Mouse (Mus musculus) midbrain, embryonic 13.5 days (tissue): Measurements from ENCODE around the gene Crhbp. TPM values are rescaled to one million over a fixed set of nuclear protein-coding genes. Genes with fewer than 3 reads are reported as not detected.
A peak's percentile ranks its signal among the peaks of the same experiment; 100 is the strongest.

Experiments
- ATAC-seq: fragments of 200-750 bp; cut with Nextera tagmentation; 2 replicates; pipeline ENCODE4 v1.8.0; 2017; ENCODE audit warnings: mild to moderate bottlenecking, moderate TSS enrichment, moderate library complexity
- H3K27ac ChIP-seq: fragments of 300-500 bp; sonication (generic); 2 replicates; pipeline ENCODE4 v1.5.1; 2015; ENCODE audit warnings: inconsistent platforms, mild to moderate bottlenecking, moderate library complexity
- H3K27me3 ChIP-seq: fragments of 300-500 bp; sonication (generic); 2 replicates; pipeline ENCODE4 v1.6.1; 2015; ENCODE audit warnings: mild to moderate bottlenecking, inconsistent platforms
- H3K36me3 ChIP-seq: fragments of 300-500 bp; sonication (generic); 2 replicates; pipeline ENCODE4 v1.6.1; 2015; ENCODE audit warnings: mild to moderate bottlenecking, inconsistent platforms
- H3K4me1 ChIP-seq: fragments of 300-500 bp; sonication (generic); replicated peaks from 2 replicates; pipeline ENCODE4 v1.6.1; 2015; ENCODE audit warnings: inconsistent platforms
- H3K4me2 ChIP-seq: fragments of 300-500 bp; sonication (generic); replicated peaks from 2 replicates; pipeline ENCODE4 v1.6.1; 2015; ENCODE audit warnings: moderate library complexity, mild to moderate bottlenecking, inconsistent platforms
- H3K4me3 ChIP-seq: fragments of 300-500 bp; sonication (generic); replicated peaks from 2 replicates; pipeline ENCODE4 v1.5.1; 2015; ENCODE audit warnings: mild to moderate bottlenecking, inconsistent platforms
- H3K9ac ChIP-seq: fragments of 300-500 bp; sonication (generic); replicated peaks from 2 replicates; pipeline ENCODE4 v1.6.1; 2015; ENCODE audit warnings: mild to moderate bottlenecking, inconsistent platforms
- H3K9me3 ChIP-seq: fragments of 300-500 bp; sonication (generic); 2 replicates; pipeline ENCODE4 v1.6.1; 2016; ENCODE audit warnings: mild to moderate bottlenecking, inconsistent platforms
- WGBS: fragments of 180-500 bp; shearing (Covaris S2); methylation state at CpG from one replicate; pipeline ENCODE4 v1.1.7; 2015; 5-methylcytosine and 5-hydroxymethylcytosine counted together
- polyA plus RNA-seq: library from polyadenylated mRNA; unstranded; fragments of >200 nt; fragmentation: Nextera tagmentation; extraction: Ambion mirVana; gene quantifications from 2 replicates; pipeline ENCODE4 v1.2.1, GENCODE M21; 2015

Crhbp gene
- polyA plus RNA-seq, 1 experiment from 2014 or later = 1.9 TPM

DNA sequence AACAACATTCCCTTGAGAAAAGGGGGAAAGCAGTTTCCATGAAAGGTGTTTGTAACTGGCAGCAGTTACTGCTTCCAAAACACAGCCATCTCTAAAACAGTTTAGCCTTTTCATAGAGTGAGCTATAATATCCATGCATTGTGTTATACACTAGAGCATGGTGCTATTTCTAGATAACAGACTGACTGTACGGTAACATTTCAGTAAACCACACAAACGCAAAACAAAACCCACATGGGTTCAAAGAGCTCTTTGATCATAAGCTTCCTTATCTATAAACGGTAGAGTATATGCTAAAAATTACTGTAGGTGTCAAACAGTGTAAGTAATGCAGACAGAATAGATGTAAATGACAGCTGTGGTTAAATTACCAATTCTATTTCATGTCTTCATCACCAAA, 5.0 kb upstream of the Crhbp start:
- Histone ChIP-seq H3K36me3 (no peaks in the 10 kb centered on the region), H3K9ac (no peak overlapping the region), H3K27me3 (peaks cover 10% of the 10 kb centered on the region), H3K4me2 (no peak overlapping the region), H3K27ac (no peak overlapping the region), H3K9me3 (no peaks in the 10 kb centered on the region), H3K4me1 (peaks cover under 1% of the 10 kb centered on the region; the same call in 1 of the 2 replicates), H3K4me3 (no peak overlapping the region)
- WGBS = 88% methylated on average over 3 of the region's 3 CpGs
- no peak for ATAC-seq

DNA sequence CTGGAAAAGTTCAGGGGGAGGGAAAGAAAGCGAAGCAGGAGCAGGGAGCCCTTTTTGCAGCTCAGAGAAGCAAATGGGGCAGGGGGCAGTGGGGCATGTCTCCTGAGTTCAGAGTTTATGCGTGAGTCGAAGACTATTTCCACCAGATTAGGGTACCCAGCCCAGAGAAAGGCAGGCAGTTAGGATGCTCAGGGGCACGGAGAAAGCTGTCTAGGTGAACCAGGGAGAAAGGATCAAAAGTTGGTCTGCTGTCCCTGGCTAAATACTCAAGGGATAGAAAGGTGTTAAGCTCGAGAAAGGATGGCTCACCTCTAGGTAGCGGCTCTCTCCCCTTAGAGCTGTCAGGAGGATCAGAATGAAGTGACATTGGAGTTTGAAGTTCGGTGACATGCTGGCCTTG, 433 bp downstream of the Crhbp start:
- peak overlapping the region; percentile 63; the same call in 1 of the 2 replicates for H3K9ac ChIP-seq
- H3K4me2 ChIP-seq = peak overlapping the region; percentile 85
- WGBS = 8% methylated on average over 7 of the region's 7 CpGs
- no peaks in the 10 kb centered on the region for H3K9me3 ChIP-seq
- no peak for ATAC-seq
- peaks cover 28% of the 10 kb centered on the region for H3K27me3 ChIP-seq
- no peak overlapping the region for H3K27ac ChIP-seq
- peaks cover 19% of the 10 kb centered on the region for H3K4me1 ChIP-seq
- peak overlapping the region; percentile 49 for H3K4me3 ChIP-seq
- H3K36me3 ChIP-seq = no peaks in the 10 kb centered on the region

DNA sequence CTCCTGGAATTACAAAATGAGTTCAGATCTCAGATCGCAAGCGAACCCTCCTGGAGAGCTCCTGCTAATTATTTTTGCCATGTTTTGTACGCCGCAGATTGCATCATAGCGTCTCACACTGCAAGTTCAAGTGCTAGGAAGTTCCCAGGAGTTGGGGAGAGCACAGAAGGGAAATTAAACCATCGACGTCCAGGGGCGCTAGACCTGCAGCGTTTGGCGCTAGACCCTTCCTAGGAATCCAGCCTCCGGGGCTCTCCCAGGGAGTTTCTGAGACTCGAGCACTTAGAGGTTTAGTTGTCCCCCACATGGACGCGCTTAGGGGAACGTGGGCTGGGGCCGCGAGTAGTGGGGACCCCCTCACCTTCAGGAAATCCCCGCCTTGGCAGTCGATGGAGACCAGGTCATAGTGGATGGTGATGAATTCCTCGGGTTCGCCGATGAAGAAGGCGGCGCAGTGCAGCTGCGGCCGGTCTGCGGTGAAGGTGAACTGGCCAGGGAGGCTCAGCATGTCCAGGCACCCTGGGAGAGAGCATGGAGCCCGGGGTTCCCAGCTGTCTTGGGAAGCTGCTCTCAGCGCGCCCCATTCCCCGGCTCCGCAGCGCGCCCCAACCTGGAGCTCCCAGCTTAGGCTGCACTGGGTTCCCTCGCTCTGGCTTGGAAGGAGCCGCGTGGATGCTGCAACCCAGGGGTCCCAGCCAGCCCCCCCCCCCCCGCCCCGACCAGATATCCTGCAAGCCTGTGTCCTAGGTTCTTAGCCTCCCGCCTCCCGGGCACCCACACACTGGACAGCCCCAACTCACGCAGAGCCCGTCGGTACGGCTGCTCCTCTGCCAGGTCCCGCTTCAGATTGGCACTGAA, 1.1 kb downstream of the Crhbp start:
- no peaks in the 10 kb centered on the region for H3K36me3 ChIP-seq
- H3K9me3 ChIP-seq = no peaks in the 10 kb centered on the region
- H3K4me1 ChIP-seq = peaks cover 19% of the 10 kb centered on the region
- peak; percentile 83 for ATAC-seq
- H3K9ac ChIP-seq = peak overlapping the region; percentile 63
- peaks cover 28% of the 10 kb centered on the region for H3K27me3 ChIP-seq
- no peak overlapping the region for H3K27ac ChIP-seq
- peak overlapping the region; percentile 49 for H3K4me3 ChIP-seq
- WGBS = under 1% methylated on average over 46 of the region's 46 CpGs
- peak overlapping the region; percentile 85 for H3K4me2 ChIP-seq

DNA sequence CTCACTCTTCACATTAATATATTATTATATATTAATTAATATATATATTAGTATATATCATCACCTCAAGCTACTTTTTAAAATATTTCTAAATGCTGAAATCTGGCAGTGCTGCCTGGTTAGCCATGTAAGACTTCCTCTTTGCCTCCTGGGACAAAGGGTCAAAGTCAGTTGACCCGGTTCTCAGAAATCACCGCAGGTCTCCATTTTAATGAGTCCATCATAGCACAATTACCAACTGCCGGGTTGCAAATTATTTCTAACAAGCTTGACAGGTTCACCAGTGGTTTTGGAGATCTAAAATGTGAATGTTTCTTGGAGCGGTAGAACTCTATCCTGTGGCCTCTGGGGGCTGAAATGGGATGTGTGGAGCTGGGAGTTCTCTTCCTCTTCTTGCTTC, 1.8 kb downstream of the Crhbp start:
- H3K9ac ChIP-seq = no peak overlapping the region
- H3K4me3 ChIP-seq = peak overlapping the region; percentile 49; the same call in 1 of the 2 replicates
- peaks cover 19% of the 10 kb centered on the region for H3K4me1 ChIP-seq
- WGBS = 20% methylated on average over 4 of the region's 4 CpGs
- no peaks in the 10 kb centered on the region for H3K9me3 ChIP-seq
- H3K27ac ChIP-seq = no peak overlapping the region
- H3K4me2 ChIP-seq = peak overlapping the region; percentile 85
- no peak for ATAC-seq
- no peaks in the 10 kb centered on the region for H3K36me3 ChIP-seq
- peaks cover 28% of the 10 kb centered on the region for H3K27me3 ChIP-seq

DNA sequence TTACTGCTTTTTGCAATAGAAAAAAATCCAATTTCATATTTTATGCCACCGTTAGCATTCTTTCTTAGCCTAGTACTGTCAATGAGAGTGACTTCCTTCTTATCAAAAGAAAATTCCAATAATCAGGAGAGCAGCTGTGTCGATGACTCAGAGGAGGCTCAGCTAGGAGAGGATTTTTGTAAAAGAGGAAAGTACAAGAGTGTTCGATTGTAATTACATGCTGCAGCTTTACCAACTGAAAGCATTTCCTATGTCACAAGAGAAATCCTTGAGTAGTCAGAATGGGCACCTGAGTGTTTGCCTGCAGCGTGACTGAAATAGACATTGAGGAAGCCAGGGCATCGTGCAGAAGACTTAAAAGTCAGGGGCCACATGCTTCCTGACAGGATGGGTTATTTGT, 5.2 kb downstream of the Crhbp start:
- WGBS = 88% methylated on average over 5 of the region's 5 CpGs
- Histone ChIP-seq H3K9ac (no peak overlapping the region), H3K9me3 (no peaks in the 10 kb centered on the region), H3K4me3 (no peak overlapping the region), H3K4me2 (no peak overlapping the region), H3K27me3 (peaks cover 17% of the 10 kb centered on the region), H3K4me1 (peaks cover 17% of the 10 kb centered on the region), H3K27ac (no peak overlapping the region), H3K36me3 (no peaks in the 10 kb centered on the region)
- ATAC-seq = no peak

DNA sequence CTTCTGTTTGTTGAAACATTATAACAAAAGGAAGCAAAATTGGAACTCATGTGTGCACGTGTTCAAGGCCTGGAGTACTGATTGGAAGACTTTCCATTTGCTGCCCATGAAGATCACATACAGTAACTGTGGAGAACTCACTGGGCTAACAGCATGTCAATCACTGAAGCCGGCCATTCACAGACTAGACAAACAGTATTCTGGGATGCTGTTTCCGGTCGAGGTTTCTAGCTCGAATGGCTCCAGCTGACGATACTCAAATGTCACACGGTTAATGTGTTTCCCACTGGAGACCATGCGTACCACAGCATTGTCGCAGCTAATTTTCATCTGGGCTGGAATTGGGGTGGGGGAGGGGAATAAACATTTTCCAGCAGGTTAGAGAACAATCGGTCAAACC, 13.0 kb downstream of the Crhbp start:
- Histone ChIP-seq H3K4me3 (no peak overlapping the region), H3K4me2 (no peak overlapping the region), H3K36me3 (no peaks in the 10 kb centered on the region), H3K9me3 (no peaks in the 10 kb centered on the region), H3K27ac (no peak overlapping the region), H3K4me1 (peaks cover 3% of the 10 kb centered on the region; the same call in 1 of the 2 replicates), H3K9ac (no peak overlapping the region), H3K27me3 (no peaks in the 10 kb centered on the region)
- WGBS = 77% methylated on average over 10 of the region's 10 CpGs
- ATAC-seq = 0 out of 2 replicates have a peak, but pooled peaks have one; percentile 17

DNA sequence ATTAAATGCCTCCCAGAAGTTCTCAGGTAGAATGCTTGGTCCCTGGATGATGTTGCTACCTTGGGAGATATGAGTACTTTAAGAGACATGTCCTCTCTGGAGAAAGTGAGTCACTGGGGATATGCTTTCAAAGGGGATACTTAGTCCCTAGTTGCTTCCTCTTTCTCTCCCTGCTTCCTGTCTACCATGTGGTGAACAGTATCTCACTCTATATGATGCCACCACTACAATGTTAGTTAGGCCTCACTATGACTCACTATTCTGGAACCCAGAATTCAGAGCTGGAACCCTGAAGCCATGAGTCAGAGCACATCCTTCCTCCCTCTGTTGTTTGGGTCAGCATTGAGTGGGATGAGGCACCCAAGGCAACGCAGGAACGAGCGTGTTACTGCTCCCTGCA, 17.2 kb downstream of the Crhbp start:
- no peak overlapping the region for H3K9ac ChIP-seq
- H3K36me3 ChIP-seq = no peaks in the 10 kb centered on the region
- H3K4me3 ChIP-seq = no peak overlapping the region
- H3K4me1 ChIP-seq = peaks cover 3% of the 10 kb centered on the region
- 86% methylated on average over 3 of the region's 3 CpGs for WGBS
- no peak overlapping the region for H3K4me2 ChIP-seq
- no peak overlapping the region for H3K27ac ChIP-seq
- no peaks in the 10 kb centered on the region for H3K9me3 ChIP-seq
- no peak for ATAC-seq
- H3K27me3 ChIP-seq = no peaks in the 10 kb centered on the region

DNA sequence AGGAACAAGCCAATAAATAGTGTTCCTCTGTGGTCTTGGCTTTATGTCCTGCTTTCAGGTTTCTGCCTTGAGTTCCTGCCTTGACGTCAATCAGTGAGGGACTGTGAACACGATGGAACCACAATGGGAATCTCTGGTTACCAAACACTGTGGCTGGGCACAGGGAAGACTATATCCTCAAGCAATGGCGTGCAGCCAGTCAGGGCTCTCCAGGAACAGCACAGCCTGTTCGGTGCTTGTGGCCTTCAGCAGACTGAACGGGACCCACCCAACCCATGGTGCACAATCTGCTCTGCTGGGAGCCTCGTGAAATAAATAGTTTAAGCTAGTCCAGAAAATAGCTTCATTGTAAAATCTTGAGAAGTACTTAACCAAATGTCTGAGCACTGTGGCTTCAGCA, 18.3 kb downstream of the Crhbp start:
- 87% methylated on average over 6 of the region's 6 CpGs for WGBS
- no peaks in the 10 kb centered on the region for H3K27me3 ChIP-seq
- peaks cover 3% of the 10 kb centered on the region for H3K4me1 ChIP-seq
- H3K9me3 ChIP-seq = no peaks in the 10 kb centered on the region
- no peak overlapping the region for H3K4me2 ChIP-seq
- no peak overlapping the region for H3K27ac ChIP-seq
- no peak for ATAC-seq
- H3K9ac ChIP-seq = no peak overlapping the region
- no peak overlapping the region for H3K4me3 ChIP-seq
- H3K36me3 ChIP-seq = no peaks in the 10 kb centered on the region

DNA sequence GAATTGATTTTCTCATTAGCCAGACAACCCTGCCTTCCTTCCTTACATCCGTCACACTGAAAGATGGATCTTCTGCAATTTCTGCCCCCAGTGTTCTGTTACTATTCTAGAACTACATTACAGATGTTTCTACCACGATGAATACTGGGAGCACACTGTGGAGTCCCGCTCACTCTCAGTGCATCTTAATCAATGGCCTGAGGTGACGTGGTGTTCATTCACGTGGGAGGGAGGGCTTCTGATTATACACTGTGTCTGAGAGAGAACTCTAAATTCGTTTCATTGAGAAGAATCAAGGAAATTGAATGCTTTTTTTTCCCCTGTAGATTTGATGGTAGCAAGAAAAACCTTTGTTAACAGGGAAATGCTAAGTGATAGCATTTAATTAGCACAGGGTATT, 19.2 kb downstream of the Crhbp start:
- Histone ChIP-seq H3K4me1 (peaks cover 5% of the 10 kb centered on the region), H3K27ac (no peak overlapping the region), H3K9me3 (no peaks in the 10 kb centered on the region), H3K36me3 (no peaks in the 10 kb centered on the region), H3K4me2 (no peak overlapping the region), H3K4me3 (no peak overlapping the region), H3K9ac (no peak overlapping the region), H3K27me3 (no peaks in the 10 kb centered on the region)
- 0 out of 2 replicates have a peak, but pooled peaks have one; percentile 65 for ATAC-seq
- 30% methylated on average over 6 of the region's 6 CpGs for WGBS

DNA sequence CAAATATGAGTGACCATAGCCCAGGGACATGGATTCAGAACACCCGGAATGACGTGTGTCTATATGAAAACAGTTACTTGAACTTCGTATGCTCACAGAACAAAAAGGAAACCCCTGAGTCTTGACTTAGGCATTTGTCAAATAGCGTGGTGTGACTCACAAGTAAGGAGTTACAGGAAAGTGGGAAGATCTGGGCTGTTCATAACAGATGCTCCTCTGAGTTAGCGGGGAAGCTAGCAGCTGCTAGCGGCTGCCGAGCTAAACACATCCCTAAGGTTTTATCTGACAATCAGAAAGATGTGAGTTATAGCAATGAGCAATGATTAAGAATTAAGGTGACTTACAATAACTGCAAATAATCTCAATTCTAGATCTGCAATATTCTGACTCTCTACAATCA, 19.8 kb downstream of the Crhbp start:
- H3K9me3 ChIP-seq = no peaks in the 10 kb centered on the region
- no peaks in the 10 kb centered on the region for H3K27me3 ChIP-seq
- no peak overlapping the region for H3K4me2 ChIP-seq
- WGBS = 85% methylated on average over 7 of the region's 7 CpGs
- H3K9ac ChIP-seq = no peak overlapping the region
- peaks cover 10% of the 10 kb centered on the region for H3K4me1 ChIP-seq
- H3K36me3 ChIP-seq = no peaks in the 10 kb centered on the region
- no peak for ATAC-seq
- no peak overlapping the region for H3K4me3 ChIP-seq
- H3K27ac ChIP-seq = no peak overlapping the region

DNA sequence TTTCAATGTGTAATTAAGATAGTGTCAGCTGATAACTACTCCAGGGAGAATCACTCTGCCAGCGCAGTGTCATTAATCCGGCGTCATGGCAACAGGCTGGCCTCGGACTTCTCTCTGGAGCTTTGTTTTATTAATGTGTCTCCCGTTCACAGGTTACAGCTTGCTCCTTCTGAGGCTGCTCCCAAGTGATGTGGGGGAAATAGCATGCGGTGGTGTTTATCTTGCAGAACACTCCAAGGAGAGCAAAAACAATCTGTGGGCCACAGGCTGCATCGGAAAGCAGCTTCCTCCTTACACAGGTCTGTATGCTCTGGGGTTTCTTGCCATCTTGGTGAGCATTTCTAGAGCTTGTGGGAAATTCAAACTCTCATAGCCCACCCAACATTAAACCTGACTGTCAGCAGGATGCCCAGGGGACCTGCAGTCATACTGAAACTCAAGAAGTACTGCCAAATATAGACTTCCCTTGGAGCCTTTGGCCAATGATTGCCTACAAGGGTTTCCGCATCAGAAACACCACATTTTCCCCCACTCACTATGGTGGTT, 25.4 kb downstream of the Crhbp start:
- Histone ChIP-seq H3K36me3 (no peaks in the 10 kb centered on the region), H3K4me1 (peaks cover 32% of the 10 kb centered on the region), H3K9me3 (no peaks in the 10 kb centered on the region), H3K9ac (no peak overlapping the region), H3K4me3 (no peak overlapping the region), H3K27ac (peak overlapping the region; percentile 81), H3K4me2 (peak overlapping the region; percentile 36), H3K27me3 (no peaks in the 10 kb centered on the region)
- ATAC-seq = peak; percentile 92
- WGBS = 9% methylated on average over 8 of the region's 8 CpGs

DNA sequence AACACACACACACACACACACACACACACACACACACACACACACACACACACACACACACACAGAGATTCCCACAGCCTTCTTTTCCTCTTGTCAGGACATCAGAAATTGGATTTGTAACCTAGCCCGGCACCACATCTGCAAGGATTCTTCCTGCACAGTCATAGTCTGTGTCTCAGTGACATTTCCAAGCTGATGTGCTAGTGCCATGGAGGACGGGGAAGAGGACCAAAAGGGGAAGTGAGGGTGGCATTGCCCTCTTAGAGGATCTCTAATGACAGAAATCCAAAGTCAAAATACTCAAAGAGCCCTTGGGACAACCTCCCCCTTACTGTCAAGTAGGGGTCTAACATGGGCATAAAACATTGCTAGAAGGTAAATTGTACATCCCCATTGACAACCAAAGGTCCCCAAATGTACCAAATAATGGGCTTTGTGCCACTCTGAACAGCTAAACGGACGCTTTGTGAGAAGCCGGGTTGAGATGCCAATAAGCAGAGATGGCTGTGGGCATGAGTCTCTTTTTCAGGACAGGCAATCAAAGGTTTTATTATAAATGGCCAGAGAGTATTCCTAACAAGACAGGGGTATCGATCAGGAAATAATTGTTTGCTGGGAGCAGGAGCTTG, 26.0 kb downstream of the Crhbp start:
- H3K27me3 ChIP-seq = no peaks in the 10 kb centered on the region
- H3K4me1 ChIP-seq = peaks cover 32% of the 10 kb centered on the region
- H3K36me3 ChIP-seq = no peaks in the 10 kb centered on the region
- no peaks in the 10 kb centered on the region for H3K9me3 ChIP-seq
- H3K9ac ChIP-seq = no peak overlapping the region
- 21% methylated on average over 6 of the region's 6 CpGs for WGBS
- peak; percentile 40 for ATAC-seq
- peak overlapping the region; percentile 81 for H3K27ac ChIP-seq
- H3K4me3 ChIP-seq = no peak overlapping the region
- H3K4me2 ChIP-seq = peak overlapping the region; percentile 36
